Mouse (Mus musculus): ENCODE data around the gene Cltc. TPM values are rescaled to one million over a fixed set of nuclear protein-coding genes. Genes with fewer than 3 reads are reported as not detected.

The Cltc gene
- polyA plus RNA-seq, 1 experiment from 2014 or later, result 177 TPM

DNA sequence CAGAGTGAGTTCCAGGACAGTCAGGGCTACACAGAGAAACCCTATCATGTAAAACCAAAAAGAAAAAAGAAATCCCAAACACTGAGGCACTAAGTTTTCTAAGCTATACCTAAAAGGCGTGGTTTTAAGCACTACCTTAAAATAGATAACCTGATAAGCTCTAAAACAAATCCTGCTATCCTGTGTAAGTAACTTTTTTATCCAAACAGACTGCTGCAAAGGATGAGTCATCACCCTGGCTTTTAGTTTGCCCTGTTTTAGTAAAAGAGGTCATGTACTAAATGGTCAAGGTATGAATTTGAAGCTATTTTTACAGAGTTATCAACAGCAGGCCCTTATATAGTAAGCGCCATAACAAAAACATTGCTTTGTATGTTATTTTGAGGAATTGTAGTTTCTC lies 2.5 kb upstream of the Cltc start:
- WGBS, result 94% methylated on average over 2 of the region's 2 CpGs
- no peaks in the 10 kb centered on the region for H3K36me3 ChIP-seq (ENCODE audit: control insufficient read depth, insufficient read depth, low read length)
- no peak overlapping the region for H3K9ac ChIP-seq (ENCODE audit: low read depth, low read length)
- no peak for ATAC-seq
- H3K4me1 ChIP-seq (ENCODE audit: control insufficient read depth, insufficient read depth, low read length), result peaks cover 20% of the 10 kb centered on the region
- H3K4me3 ChIP-seq (ENCODE audit: low read depth, low read length), result no peak overlapping the region
- H3K4me2 ChIP-seq (ENCODE audit: low read length), result no peak overlapping the region
- no peaks in the 10 kb centered on the region for H3K9me3 ChIP-seq (replicated peaks; ENCODE audit: control insufficient read depth, low read length, poor library complexity, severe bottlenecking)
- H3K27me3 ChIP-seq (ENCODE audit: control insufficient read depth, insufficient read depth, low read depth, low read length), result no peaks in the 10 kb centered on the region
- no peak overlapping the region for H3K27ac ChIP-seq (ENCODE audit: low read length)

DNA sequence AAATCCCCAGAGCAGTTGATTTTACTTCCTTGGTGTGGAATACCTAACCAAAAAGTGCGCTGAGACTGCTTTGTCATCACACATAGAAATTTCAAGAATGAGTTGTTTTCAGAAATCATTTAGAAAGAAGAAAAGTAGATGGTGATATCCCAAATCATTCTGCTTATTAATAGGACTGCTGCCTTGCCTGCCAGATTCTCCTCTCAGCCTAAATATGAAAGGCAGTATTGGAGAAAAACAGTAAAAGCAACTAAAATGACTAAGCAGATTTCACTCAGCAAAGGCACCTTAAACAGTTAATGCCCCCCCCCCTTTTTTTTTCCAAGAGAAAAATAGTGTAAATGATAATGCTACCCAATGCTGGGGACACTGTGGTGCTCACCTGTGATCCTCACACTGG lies 1.9 kb upstream of the Cltc start:
- H3K36me3 ChIP-seq (ENCODE audit: control insufficient read depth, insufficient read depth, low read length), result no peaks in the 10 kb centered on the region
- H3K9ac ChIP-seq (ENCODE audit: low read depth, low read length), result no peak overlapping the region
- H3K4me1 ChIP-seq (ENCODE audit: control insufficient read depth, insufficient read depth, low read length), result peaks cover 22% of the 10 kb centered on the region
- no peaks in the 10 kb centered on the region for H3K27me3 ChIP-seq (ENCODE audit: control insufficient read depth, insufficient read depth, low read depth, low read length)
- no peaks in the 10 kb centered on the region for H3K9me3 ChIP-seq (replicated peaks; ENCODE audit: control insufficient read depth, low read length, poor library complexity, severe bottlenecking)
- 97% methylated on average over 1 of the region's 1 CpGs for WGBS
- no peak for ATAC-seq
- no peak overlapping the region for H3K4me3 ChIP-seq (ENCODE audit: low read depth, low read length)
- no peak overlapping the region for H3K4me2 ChIP-seq (ENCODE audit: low read length)
- H3K27ac ChIP-seq (ENCODE audit: low read length), result no peak overlapping the region; the same call in 1 of the 2 replicates

DNA sequence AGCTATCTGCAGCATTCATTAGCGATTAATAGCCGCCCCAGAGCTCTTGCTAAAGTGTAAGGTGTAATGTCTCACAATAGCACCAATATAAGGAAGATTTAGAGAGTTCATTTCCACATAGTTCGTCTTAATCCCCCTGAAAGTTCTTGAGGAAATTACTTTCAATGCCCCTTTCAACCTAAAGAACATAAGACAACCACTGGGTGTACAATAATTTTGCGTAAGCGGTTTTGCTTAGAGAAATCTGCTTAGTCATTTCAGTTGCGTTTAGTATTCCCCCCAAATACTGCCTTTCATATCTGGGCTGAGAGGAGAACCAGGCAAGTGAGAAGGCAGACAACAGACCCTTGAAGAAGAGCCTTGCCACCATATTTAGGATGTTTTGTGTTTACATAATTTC lies 1.2 kb upstream of the Cltc start:
- peak overlapping the region; percentile 94 for H3K9ac ChIP-seq (ENCODE audit: low read depth, low read length)
- ATAC-seq, result no peak
- peak overlapping the region; percentile 99 for H3K27ac ChIP-seq (ENCODE audit: low read length)
- peak overlapping the region; percentile 84 for H3K4me2 ChIP-seq (ENCODE audit: low read length)
- H3K4me1 ChIP-seq (ENCODE audit: control insufficient read depth, insufficient read depth, low read length), result peaks cover 27% of the 10 kb centered on the region
- no peaks in the 10 kb centered on the region for H3K36me3 ChIP-seq (ENCODE audit: control insufficient read depth, insufficient read depth, low read length)
- H3K4me3 ChIP-seq (ENCODE audit: low read depth, low read length), result peak overlapping the region; percentile 70
- H3K27me3 ChIP-seq (ENCODE audit: control insufficient read depth, insufficient read depth, low read depth, low read length), result no peaks in the 10 kb centered on the region
- WGBS, result 25% methylated on average over 6 of the region's 6 CpGs
- H3K9me3 ChIP-seq (replicated peaks; ENCODE audit: control insufficient read depth, low read length, poor library complexity, severe bottlenecking), result no peaks in the 10 kb centered on the region

DNA sequence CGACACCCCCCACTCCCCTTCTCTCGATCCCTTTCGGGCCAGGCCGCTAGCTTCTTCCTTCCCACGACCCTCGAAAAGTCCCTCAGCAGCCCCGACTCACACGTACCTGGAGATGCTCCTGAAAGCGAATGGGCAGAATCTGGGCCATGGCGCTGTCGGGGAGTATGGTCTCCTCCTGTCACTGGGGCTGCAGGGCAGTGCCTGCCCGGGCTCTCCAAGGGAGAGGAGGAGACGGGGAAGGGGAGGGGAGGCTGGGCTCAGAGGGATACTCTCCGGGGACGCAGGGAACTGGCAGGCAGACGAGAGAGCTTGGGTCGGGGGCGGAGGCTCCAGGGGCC lies 254 bp downstream of the Cltc start:
- Histone ChIP-seq H3K27ac (ENCODE audit: low read length) (peak overlapping the region; percentile 99), H3K9ac (ENCODE audit: low read depth, low read length) (peak overlapping the region; percentile 77), H3K27me3 (ENCODE audit: control insufficient read depth, insufficient read depth, low read depth, low read length) (no peaks in the 10 kb centered on the region), H3K4me3 (ENCODE audit: low read depth, low read length) (peak overlapping the region; percentile 70), H3K4me1 (ENCODE audit: control insufficient read depth, insufficient read depth, low read length) (peaks cover 34% of the 10 kb centered on the region), H3K9me3 (replicated peaks; ENCODE audit: control insufficient read depth, low read length, poor library complexity, severe bottlenecking) (no peaks in the 10 kb centered on the region), H3K4me2 (ENCODE audit: low read length) (peak overlapping the region; percentile 98), H3K36me3 (ENCODE audit: control insufficient read depth, insufficient read depth, low read length) (no peaks in the 10 kb centered on the region)
- under 1% methylated on average over 17 of the region's 18 CpGs for WGBS
- ATAC-seq, result peak; percentile 76

DNA sequence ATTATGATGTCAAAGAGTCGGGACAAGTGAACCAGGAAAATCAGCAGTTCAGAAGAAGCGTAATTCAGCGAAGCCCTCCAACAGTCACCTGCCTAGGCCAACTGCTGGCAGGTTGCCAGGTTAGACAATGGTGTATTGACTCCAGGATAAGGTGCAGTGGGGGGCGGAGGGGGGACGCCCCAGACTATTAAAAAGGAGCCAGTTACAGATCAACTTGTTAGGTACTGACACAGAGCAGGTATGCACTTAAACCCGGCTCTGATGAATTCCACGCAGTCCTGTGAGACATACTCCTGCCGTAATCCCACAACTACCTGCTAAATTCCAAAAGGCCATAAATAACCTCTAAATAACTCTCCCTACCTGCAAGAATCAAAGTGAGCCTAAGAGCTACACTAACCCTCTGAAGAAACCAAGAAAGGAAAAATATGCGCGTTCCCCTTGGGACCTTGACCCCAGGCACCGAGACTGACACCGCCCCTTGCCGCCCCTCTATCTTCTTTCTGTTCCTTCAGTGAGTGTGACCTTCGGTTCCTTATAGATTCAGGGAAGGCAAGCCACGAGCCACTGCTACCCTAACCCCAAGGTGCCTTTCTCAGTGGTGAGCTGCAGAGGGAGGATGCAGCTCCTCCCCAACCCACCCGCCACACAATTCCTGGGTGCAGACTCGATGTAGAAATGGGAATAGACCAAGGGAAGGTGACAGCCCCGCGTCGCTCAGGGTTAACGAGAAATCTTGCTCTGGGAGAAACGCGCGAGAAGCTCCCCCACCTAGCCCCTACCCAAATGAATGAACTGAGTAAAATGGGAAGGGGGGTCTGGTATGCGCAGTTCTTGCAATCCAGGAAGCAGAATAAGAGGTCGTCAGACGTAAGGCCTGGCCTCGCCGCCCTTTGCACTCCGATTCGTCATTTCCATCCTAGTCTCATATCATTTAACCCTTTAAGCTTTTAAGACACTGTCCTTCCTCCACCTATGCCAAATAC lies 916 bp downstream of the Cltc start:
- ATAC-seq, result peak; percentile 18; the same call in 1 of the 2 replicates

DNA sequence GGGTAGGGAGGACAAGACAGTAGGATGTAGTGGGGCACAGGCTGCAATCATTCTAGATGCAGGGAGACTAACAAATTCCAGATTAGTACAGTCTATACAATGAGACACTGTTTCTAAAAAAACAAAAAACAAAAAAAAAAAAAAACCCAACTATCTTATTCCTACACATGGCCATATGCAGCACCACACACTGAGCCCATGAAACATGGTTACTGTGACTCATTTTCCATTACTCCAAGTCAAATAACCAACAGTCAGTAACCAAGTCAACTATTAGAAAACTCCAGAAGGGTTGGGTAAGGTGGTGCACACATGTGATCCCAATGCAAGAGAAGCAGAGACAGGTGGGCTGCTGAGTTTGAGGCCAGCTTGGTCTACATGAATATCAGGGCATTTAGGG lies 5.0 kb downstream of the Cltc start:
- H3K4me1 ChIP-seq (ENCODE audit: control insufficient read depth, insufficient read depth, low read length), result peaks cover 36% of the 10 kb centered on the region
- ATAC-seq, result no peak

More for the DNA sequence above, 916 bp downstream of the Cltc start:
- Histone ChIP-seq H3K9me3 (replicated peaks; ENCODE audit: control insufficient read depth, low read length, poor library complexity, severe bottlenecking) (no peaks in the 10 kb centered on the region), H3K4me2 (ENCODE audit: low read length) (peak overlapping the region; percentile 98), H3K4me1 (ENCODE audit: control insufficient read depth, insufficient read depth, low read length) (peaks cover 36% of the 10 kb centered on the region), H3K4me3 (ENCODE audit: low read depth, low read length) (peak overlapping the region; percentile 70), H3K27ac (ENCODE audit: low read length) (peak overlapping the region; percentile 99), H3K27me3 (ENCODE audit: control insufficient read depth, insufficient read depth, low read depth, low read length) (no peaks in the 10 kb centered on the region), H3K9ac (ENCODE audit: low read depth, low read length) (peak overlapping the region; percentile 77), H3K36me3 (ENCODE audit: control insufficient read depth, insufficient read depth, low read length) (no peaks in the 10 kb centered on the region)
- WGBS, result 3% methylated on average over 31 of the region's 31 CpGs

DNA sequence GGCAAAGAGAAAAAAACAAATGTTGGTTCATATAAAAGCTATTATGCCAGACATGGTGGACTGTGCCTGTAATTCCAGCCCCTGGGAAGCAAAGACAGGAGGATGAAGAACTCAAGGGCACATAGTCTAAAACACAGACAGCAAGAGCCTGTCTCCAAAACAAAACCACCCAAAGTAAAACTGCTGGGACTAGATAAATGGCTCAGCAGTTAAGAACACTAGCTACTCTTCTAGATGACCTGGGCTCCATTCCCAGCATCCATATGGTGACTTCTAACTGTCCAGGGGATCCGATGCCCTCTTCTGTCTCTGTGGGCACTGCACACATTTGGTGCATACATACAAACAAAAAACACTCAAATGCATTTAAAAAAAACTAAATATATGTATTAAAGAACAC lies 6.4 kb downstream of the Cltc start:
- Histone ChIP-seq H3K27ac (ENCODE audit: low read length) (no peak overlapping the region), H3K4me3 (ENCODE audit: low read depth, low read length) (no peak overlapping the region), H3K36me3 (ENCODE audit: control insufficient read depth, insufficient read depth, low read length) (no peaks in the 10 kb centered on the region), H3K9me3 (replicated peaks; ENCODE audit: control insufficient read depth, low read length, poor library complexity, severe bottlenecking) (no peaks in the 10 kb centered on the region), H3K4me1 (ENCODE audit: control insufficient read depth, insufficient read depth, low read length) (peaks cover 33% of the 10 kb centered on the region), H3K27me3 (ENCODE audit: control insufficient read depth, insufficient read depth, low read depth, low read length) (no peaks in the 10 kb centered on the region), H3K9ac (ENCODE audit: low read depth, low read length) (no peak overlapping the region), H3K4me2 (ENCODE audit: low read length) (no peak overlapping the region)
- ATAC-seq, result no peak
- WGBS, result 100% methylated on average over 1 of the region's 1 CpGs

More for the DNA sequence above, 5.0 kb downstream of the Cltc start:
- H3K27me3 ChIP-seq (ENCODE audit: control insufficient read depth, insufficient read depth, low read depth, low read length), result no peaks in the 10 kb centered on the region
- no peak overlapping the region for H3K4me2 ChIP-seq (ENCODE audit: low read length)
- H3K9ac ChIP-seq (ENCODE audit: low read depth, low read length), result no peak overlapping the region
- H3K4me3 ChIP-seq (ENCODE audit: low read depth, low read length), result no peak overlapping the region
- H3K27ac ChIP-seq (ENCODE audit: low read length), result no peak overlapping the region
- no peaks in the 10 kb centered on the region for H3K36me3 ChIP-seq (ENCODE audit: control insufficient read depth, insufficient read depth, low read length)
- H3K9me3 ChIP-seq (replicated peaks; ENCODE audit: control insufficient read depth, low read length, poor library complexity, severe bottlenecking), result no peaks in the 10 kb centered on the region

DNA sequence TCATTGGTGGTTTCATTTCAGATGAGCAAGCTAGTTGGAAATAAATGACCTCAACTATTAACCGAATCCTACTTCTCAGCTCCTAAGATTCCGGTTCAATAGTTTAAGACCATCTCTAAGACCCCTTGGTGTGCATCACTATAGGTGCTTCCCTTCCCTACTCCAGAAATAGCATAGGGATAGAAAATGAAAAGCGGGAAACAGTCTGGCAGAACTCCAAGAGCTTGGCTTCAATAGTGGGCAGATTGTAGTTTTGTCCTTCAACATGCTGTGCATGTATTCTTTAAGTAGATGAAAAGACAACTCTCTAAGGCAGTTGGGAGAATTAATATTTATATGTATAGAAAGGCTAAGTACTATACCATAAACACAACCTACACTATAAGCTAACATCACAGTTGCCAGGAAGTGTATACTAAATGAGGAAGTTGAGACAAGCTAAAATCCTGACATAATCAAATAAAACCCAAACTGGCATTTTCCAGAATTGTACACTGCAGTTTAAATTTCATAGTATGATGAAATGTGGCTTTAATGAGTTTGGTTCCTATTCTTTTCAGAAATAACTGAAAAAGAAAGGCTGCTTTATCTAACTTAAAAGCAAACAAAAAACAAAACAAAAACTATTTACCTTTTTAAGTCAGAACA lies 7.5 kb downstream of the Cltc start:
- Histone ChIP-seq H3K9me3 (replicated peaks; ENCODE audit: control insufficient read depth, low read length, poor library complexity, severe bottlenecking) (no peaks in the 10 kb centered on the region), H3K36me3 (ENCODE audit: control insufficient read depth, insufficient read depth, low read length) (no peaks in the 10 kb centered on the region), H3K4me2 (ENCODE audit: low read length) (no peak overlapping the region), H3K27me3 (ENCODE audit: control insufficient read depth, insufficient read depth, low read depth, low read length) (no peaks in the 10 kb centered on the region), H3K4me3 (ENCODE audit: low read depth, low read length) (no peak overlapping the region), H3K9ac (ENCODE audit: low read depth, low read length) (no peak overlapping the region), H3K4me1 (ENCODE audit: control insufficient read depth, insufficient read depth, low read length) (peaks cover 25% of the 10 kb centered on the region), H3K27ac (ENCODE audit: low read length) (no peak overlapping the region)
- WGBS, result 54% methylated on average over 3 of the region's 3 CpGs
- ATAC-seq, result no peak
